Mouse (Mus musculus): ENCODE results near the gene Vmn1r89.

The Vmn1r89 gene

GRCm38 (mm10) chr7:13212720-13213119 is at the start of gene Vmn1r89:
Vmn1r89 (plus strand) TSS chr7:13213020.
- DNase-seq: no peak

- DNase-seq: no peak
Observed at GRCm38 (mm10) chr7:13260746-13261700, 48.2 kb downstream of the Vmn1r89 start.

DNA sequence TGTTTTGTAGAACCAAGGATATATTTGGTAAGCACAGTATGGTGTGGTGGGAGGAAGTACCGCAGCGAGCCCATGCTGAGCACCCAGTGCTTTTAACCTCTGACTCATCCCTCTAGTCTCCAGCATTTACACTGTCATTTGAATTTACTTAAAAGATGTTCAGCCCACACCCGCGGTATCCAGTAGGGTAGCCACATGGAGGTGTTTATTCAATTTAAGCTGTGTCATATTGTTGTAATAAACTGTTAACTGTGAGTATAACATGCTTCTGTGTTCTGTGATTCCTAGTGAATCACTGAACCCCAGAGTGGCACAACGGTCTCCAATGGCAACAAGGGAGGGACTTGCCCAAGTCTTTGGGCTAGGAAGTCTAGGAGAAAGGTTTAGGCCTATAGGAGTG is 51.0 kb downstream of the Vmn1r89 start:
- no peak for DNase-seq

DNA sequence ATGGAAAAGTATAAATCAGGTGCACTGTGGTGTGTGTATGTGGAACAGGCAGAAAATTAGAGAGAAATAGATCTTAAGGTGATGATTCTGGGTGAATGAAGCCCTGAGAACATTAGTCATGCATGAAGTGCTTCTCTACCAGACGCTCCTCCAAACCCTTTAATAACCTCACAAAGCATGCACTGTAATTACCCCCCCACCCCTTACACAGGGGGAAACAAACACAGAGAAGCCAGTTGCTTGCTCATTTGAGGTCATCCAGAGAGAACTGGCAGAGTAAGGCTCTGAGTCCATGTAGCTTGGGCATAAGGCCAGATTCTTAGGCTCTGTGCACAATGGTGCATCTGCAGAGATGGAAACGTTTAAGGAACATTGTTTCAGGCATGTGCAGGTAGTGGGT is 51.6 kb downstream of the Vmn1r89 start:
- no peak for DNase-seq

GRCm38 (mm10) chr7:13268749-13269260 is 56.0 kb downstream of the Vmn1r89 start:
- no peak for DNase-seq

GRCm38 (mm10) chr7:13269394-13269793 is 56.6 kb downstream of the Vmn1r89 start:
- no peak for DNase-seq
